Mouse (Mus musculus) erythroblast, embryonic 14.5 days (primary cell): ENCODE measurements around the gene Vstm2l.

ENCODE experiments used
- GATA1 ChIP-seq: IDR thresholded peaks from 2 replicates; pipeline ENCODE4 v1.6.1; 2012; ENCODE audit warnings: low read length, inconsistent platforms, mixed read lengths
- TAL1 ChIP-seq: IDR thresholded peaks from 3 replicates; pipeline ENCODE4 v1.6.1; 2012; ENCODE audit warnings: low read length, inconsistent platforms, mixed read lengths

DNA sequence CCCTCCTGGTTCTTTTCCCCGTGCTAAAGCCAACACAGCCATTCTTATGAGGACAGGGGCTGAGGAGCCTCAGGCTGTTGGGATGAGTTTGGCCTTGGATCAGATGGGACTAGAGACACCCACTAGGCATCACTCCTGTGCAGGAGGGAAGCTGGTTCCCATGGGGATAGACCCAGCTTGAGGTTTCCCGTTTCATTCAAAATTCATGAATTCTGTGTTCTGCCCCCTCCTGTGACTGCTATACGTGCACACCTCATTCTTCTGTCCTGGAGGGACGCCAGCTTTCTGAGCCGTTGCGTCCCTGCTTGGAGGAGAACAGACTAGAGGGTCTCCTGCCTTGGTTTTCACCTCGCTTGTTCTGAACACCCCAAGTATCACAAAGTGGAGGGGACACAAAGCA lies 12.0 kb downstream of the Vstm2l start:
- TF ChIP-seq GATA1 = no peak
- TF ChIP-seq TAL1 = no peak
